Mouse (Mus musculus): Measurements from ENCODE around the gene Pkp1. TPM values are rescaled to one million over a fixed set of nuclear protein-coding genes. Genes with fewer than 3 reads are reported as not detected.

Pkp1 gene
- polyA plus RNA-seq, 1 experiment from 2014 or later, result 1.1 TPM

GRCm38 (mm10) chr1:135865518-135866194 lies 53.4 kb downstream of the Pkp1 start:
- no peaks in the 10 kb centered on the region for H3K9me3 ChIP-seq (replicated peaks; ENCODE audit: control insufficient read depth, low read length)
- H3K36me3 ChIP-seq (ENCODE audit: control insufficient read depth, insufficient read depth), result no peaks in the 10 kb centered on the region
- H3K27me3 ChIP-seq (ENCODE audit: control insufficient read depth, insufficient read depth, low read length), result peaks cover 9% of the 10 kb centered on the region
- no peak overlapping the region for H3K9ac ChIP-seq (ENCODE audit: low read length)
- 48% methylated on average over 19 of the region's 19 CpGs for WGBS
- H3K4me1 ChIP-seq (ENCODE audit: control insufficient read depth, insufficient read depth, low read length), result peaks cover 24% of the 10 kb centered on the region
- no peak overlapping the region for H3K4me2 ChIP-seq (ENCODE audit: low read depth, low read length)
- no peak overlapping the region for H3K4me3 ChIP-seq (ENCODE audit: low read length)
- no peak overlapping the region for H3K27ac ChIP-seq (ENCODE audit: low read length)
- 0 out of 2 replicates have a peak, but pooled peaks have one; percentile 24 for ATAC-seq (replicated peaks; ENCODE audit: extremely low read depth, insufficient read depth, low FRiP score)

- H3K27ac ChIP-seq (ENCODE audit: low read length), result no peak overlapping the region
- no peaks in the 10 kb centered on the region for H3K36me3 ChIP-seq (ENCODE audit: control insufficient read depth, insufficient read depth)
- peaks cover 9% of the 10 kb centered on the region for H3K27me3 ChIP-seq (ENCODE audit: control insufficient read depth, insufficient read depth, low read length)
- peaks cover 24% of the 10 kb centered on the region for H3K4me1 ChIP-seq (ENCODE audit: control insufficient read depth, insufficient read depth, low read length)
- ATAC-seq (replicated peaks; ENCODE audit: extremely low read depth, insufficient read depth, low FRiP score), result no peak
- H3K4me3 ChIP-seq (ENCODE audit: low read length), result no peak overlapping the region
- no peaks in the 10 kb centered on the region for H3K9me3 ChIP-seq (replicated peaks; ENCODE audit: control insufficient read depth, low read length)
- no peak overlapping the region for H3K9ac ChIP-seq (ENCODE audit: low read length)
- no peak overlapping the region for H3K4me2 ChIP-seq (ENCODE audit: low read depth, low read length)
- 78% methylated on average over 6 of the region's 6 CpGs for WGBS
These were observed 54.2 kb downstream of the Pkp1 start for GRCm38 (mm10) chr1:135864830-135865229.

GRCm38 (mm10) chr1:135863786-135864335 lies 55.1 kb downstream of the Pkp1 start:
- Histone ChIP-seq H3K36me3 (ENCODE audit: control insufficient read depth, insufficient read depth) (no peaks in the 10 kb centered on the region), H3K4me3 (ENCODE audit: low read length) (no peak overlapping the region), H3K27ac (ENCODE audit: low read length) (no peak overlapping the region), H3K4me1 (ENCODE audit: control insufficient read depth, insufficient read depth, low read length) (peaks cover 24% of the 10 kb centered on the region), H3K4me2 (ENCODE audit: low read depth, low read length) (no peak overlapping the region), H3K9me3 (replicated peaks; ENCODE audit: control insufficient read depth, low read length) (no peaks in the 10 kb centered on the region), H3K9ac (ENCODE audit: low read length) (no peak overlapping the region), H3K27me3 (ENCODE audit: control insufficient read depth, insufficient read depth, low read length) (peaks cover 9% of the 10 kb centered on the region)
- no peak for ATAC-seq (replicated peaks; ENCODE audit: extremely low read depth, insufficient read depth, low FRiP score)
- WGBS, result 66% methylated on average over 9 of the region's 9 CpGs

- H3K4me1 ChIP-seq (ENCODE audit: control insufficient read depth, insufficient read depth, low read length), result peaks cover 24% of the 10 kb centered on the region
- H3K9me3 ChIP-seq (replicated peaks; ENCODE audit: control insufficient read depth, low read length), result no peaks in the 10 kb centered on the region
- H3K4me3 ChIP-seq (ENCODE audit: low read length), result no peak overlapping the region
- H3K4me2 ChIP-seq (ENCODE audit: low read depth, low read length), result no peak overlapping the region; the same call in 1 of the 2 replicates
- peaks cover 9% of the 10 kb centered on the region for H3K27me3 ChIP-seq (ENCODE audit: control insufficient read depth, insufficient read depth, low read length)
- 63% methylated on average over 5 of the region's 5 CpGs for WGBS
- no peaks in the 10 kb centered on the region for H3K36me3 ChIP-seq (ENCODE audit: control insufficient read depth, insufficient read depth)
- H3K9ac ChIP-seq (ENCODE audit: low read length), result no peak overlapping the region
- ATAC-seq (replicated peaks; ENCODE audit: extremely low read depth, insufficient read depth, low FRiP score), result no peak
- peak overlapping the region; percentile 81 for H3K27ac ChIP-seq (ENCODE audit: low read length)
These were observed 56.4 kb downstream of the Pkp1 start for GRCm38 (mm10) chr1:135862561-135862960.

GRCm38 (mm10) chr1:135861980-135862552 lies 56.9 kb downstream of the Pkp1 start:
- no peak overlapping the region for H3K9ac ChIP-seq (ENCODE audit: low read length)
- no peak overlapping the region for H3K4me3 ChIP-seq (ENCODE audit: low read length)
- ATAC-seq (replicated peaks; ENCODE audit: extremely low read depth, insufficient read depth, low FRiP score), result peak; percentile 74
- peaks cover 9% of the 10 kb centered on the region for H3K27me3 ChIP-seq (ENCODE audit: control insufficient read depth, insufficient read depth, low read length)
- H3K4me1 ChIP-seq (ENCODE audit: control insufficient read depth, insufficient read depth, low read length), result peaks cover 24% of the 10 kb centered on the region
- H3K36me3 ChIP-seq (ENCODE audit: control insufficient read depth, insufficient read depth), result no peaks in the 10 kb centered on the region
- H3K4me2 ChIP-seq (ENCODE audit: low read depth, low read length), result peak overlapping the region; percentile 4; the same call in 1 of the 2 replicates
- no peaks in the 10 kb centered on the region for H3K9me3 ChIP-seq (replicated peaks; ENCODE audit: control insufficient read depth, low read length)
- H3K27ac ChIP-seq (ENCODE audit: low read length), result peak overlapping the region; percentile 81
- 25% methylated on average over 9 of the region's 9 CpGs for WGBS

GRCm38 (mm10) chr1:135861091-135861490 lies 57.9 kb downstream of the Pkp1 start:
- Histone ChIP-seq H3K4me3 (ENCODE audit: low read length) (no peak overlapping the region), H3K27ac (ENCODE audit: low read length) (no peak overlapping the region)
- no peak for ATAC-seq (replicated peaks; ENCODE audit: extremely low read depth, insufficient read depth, low FRiP score)

GRCm38 (mm10) chr1:135858533-135858932 lies 60.5 kb downstream of the Pkp1 start:
- no peaks in the 10 kb centered on the region for H3K27me3 ChIP-seq (ENCODE audit: control insufficient read depth, insufficient read depth, low read length)
- H3K36me3 ChIP-seq (ENCODE audit: control insufficient read depth, insufficient read depth), result no peaks in the 10 kb centered on the region
- H3K27ac ChIP-seq (ENCODE audit: low read length), result no peak overlapping the region
- H3K4me3 ChIP-seq (ENCODE audit: low read length), result no peak overlapping the region
- no peak for ATAC-seq (replicated peaks; ENCODE audit: extremely low read depth, insufficient read depth, low FRiP score)
- H3K9me3 ChIP-seq (replicated peaks; ENCODE audit: control insufficient read depth, low read length), result no peaks in the 10 kb centered on the region
- no peak overlapping the region for H3K9ac ChIP-seq (ENCODE audit: low read length)
- H3K4me2 ChIP-seq (ENCODE audit: low read depth, low read length), result no peak overlapping the region
- WGBS, result 86% methylated on average over 7 of the region's 7 CpGs
- peaks cover 24% of the 10 kb centered on the region for H3K4me1 ChIP-seq (ENCODE audit: control insufficient read depth, insufficient read depth, low read length)

More at GRCm38 (mm10) chr1:135861091-135861490, 57.9 kb downstream of the Pkp1 start:
- no peaks in the 10 kb centered on the region for H3K9me3 ChIP-seq (replicated peaks; ENCODE audit: control insufficient read depth, low read length)
- H3K9ac ChIP-seq (ENCODE audit: low read length), result no peak overlapping the region
- H3K4me1 ChIP-seq (ENCODE audit: control insufficient read depth, insufficient read depth, low read length), result peaks cover 24% of the 10 kb centered on the region
- peaks cover 3% of the 10 kb centered on the region for H3K27me3 ChIP-seq (ENCODE audit: control insufficient read depth, insufficient read depth, low read length)
- no peaks in the 10 kb centered on the region for H3K36me3 ChIP-seq (ENCODE audit: control insufficient read depth, insufficient read depth)
- H3K4me2 ChIP-seq (ENCODE audit: low read depth, low read length), result no peak overlapping the region
- 77% methylated on average over 5 of the region's 5 CpGs for WGBS

- 57% methylated on average over 11 of the region's 11 CpGs for WGBS
- Histone ChIP-seq H3K9ac (ENCODE audit: low read length) (no peak overlapping the region), H3K36me3 (ENCODE audit: control insufficient read depth, insufficient read depth) (peaks cover 7% of the 10 kb centered on the region), H3K4me3 (ENCODE audit: low read length) (no peak overlapping the region), H3K9me3 (replicated peaks; ENCODE audit: control insufficient read depth, low read length) (no peaks in the 10 kb centered on the region), H3K4me2 (ENCODE audit: low read depth, low read length) (no peak overlapping the region), H3K4me1 (ENCODE audit: control insufficient read depth, insufficient read depth, low read length) (peaks cover 22% of the 10 kb centered on the region), H3K27me3 (ENCODE audit: control insufficient read depth, insufficient read depth, low read length) (no peaks in the 10 kb centered on the region), H3K27ac (ENCODE audit: low read length) (no peak overlapping the region)
- no peak for ATAC-seq (replicated peaks; ENCODE audit: extremely low read depth, insufficient read depth, low FRiP score)
These were observed 61.8 kb downstream of the Pkp1 start for GRCm38 (mm10) chr1:135857137-135857775.

- 45% methylated on average over 4 of the region's 4 CpGs for WGBS
- Histone ChIP-seq H3K36me3 (ENCODE audit: control insufficient read depth, insufficient read depth) (peaks cover 17% of the 10 kb centered on the region), H3K27ac (ENCODE audit: low read length) (peak overlapping the region; percentile 60)
These were observed 62.9 kb downstream of the Pkp1 start for GRCm38 (mm10) chr1:135856070-135856469.

More at GRCm38 (mm10) chr1:135856070-135856469, 62.9 kb downstream of the Pkp1 start:
- no peaks in the 10 kb centered on the region for H3K9me3 ChIP-seq (replicated peaks; ENCODE audit: control insufficient read depth, low read length)
- peaks cover 21% of the 10 kb centered on the region for H3K4me1 ChIP-seq (ENCODE audit: control insufficient read depth, insufficient read depth, low read length)
- no peak overlapping the region for H3K9ac ChIP-seq (ENCODE audit: low read length)
- no peak overlapping the region for H3K4me2 ChIP-seq (ENCODE audit: low read depth, low read length)
- no peak overlapping the region for H3K4me3 ChIP-seq (ENCODE audit: low read length)
- ATAC-seq (replicated peaks; ENCODE audit: extremely low read depth, insufficient read depth, low FRiP score), result 0 out of 2 replicates have a peak, but pooled peaks have one; percentile 3
- H3K27me3 ChIP-seq (ENCODE audit: control insufficient read depth, insufficient read depth, low read length), result no peaks in the 10 kb centered on the region

Measured in heart, embryonic 16.5 days (tissue).